Comparison of ENCODE assay signal across 19 mouse cellular contexts in genomic region chr9:58409247-58409646, GRCm38 (mm10). TPM values are rescaled to one million over a fixed set of nuclear protein-coding genes. Genes with fewer than 3 reads are reported as not detected.
A peak's percentile ranks its signal among the peaks of the same experiment; 100 is the strongest.
DNase-seq lines count a peak whose midpoint lies in the region.
"Had no signal": no experiment of that assay in that cellular context is flagged by ENCODE, and none has a peak within 500 bp of the region (broad histone marks: within the 10 kb centered on the region; RNA-seq: fewer than 3 reads in every experiment).

No protein-coding gene starts in this region.

- H3K4me3 ChIP-seq in heart, embryonic 10.5 days: no peak overlapping the region
- H3K4me3 ChIP-seq: erythroblast, embryonic 14.5 days; heart, embryonic 13.5 days; hindbrain, embryonic 15.5 days; limb, embryonic 13.5 days; midbrain, embryonic 15.5 days had no signal

- no peak overlapping the region for H3K27ac ChIP-seq in heart, embryonic 10.5 days
- H3K27ac ChIP-seq: heart, embryonic 13.5 days; hindbrain, embryonic 15.5 days; limb, embryonic 13.5 days; midbrain, embryonic 15.5 days had no signal

- H3K4me1 ChIP-seq in heart, embryonic 10.5 days: peaks cover 18% of the 10 kb centered on the region
- H3K4me1 ChIP-seq: limb, embryonic 13.5 days; midbrain, embryonic 15.5 days had no signal

- H3K27me3 ChIP-seq in heart, embryonic 10.5 days (ENCODE audit: insufficient read depth, poor library complexity, severe bottlenecking): peaks cover 7% of the 10 kb centered on the region; the same call in 1 of the 2 replicates
- H3K27me3 ChIP-seq: hindbrain, embryonic 15.5 days; limb, embryonic 13.5 days; midbrain, embryonic 15.5 days had no signal

- peak; percentile 32 to 34 for DNase-seq in cerebellum, adult 18-20 months
- DNase-seq in cerebellum, adult 8-10 months: no peak
- DNase-seq in heart, adult 8-10 months (ENCODE audit: low spot score): peak; percentile 50
- DNase-seq in heart, embryonic 10.5 days (ENCODE audit: low spot score): no peak
- peak; percentile 24 for DNase-seq in Muller cell, postnatal 12 days (ENCODE audit: inconsistent ontology term)
- peak; percentile 52 for DNase-seq in layer of hippocampus, adult 9-11 months
- DNase-seq in embryo, embryonic 9.5 days (ENCODE audit: extremely low spot score): no peak
- DNase-seq in spleen, adult 12 weeks (ENCODE audit: low spot score): no peak
- DNase-seq: adrenal gland, adult 8-10 months; forebrain, postnatal 0 days; kidney, adult 8-10 months; lung, adult 18-20 months had no signal

- 62% methylated on average over 2 of the region's 2 CpGs for WGBS in heart, embryonic 10.5 days

- no peaks in the 10 kb centered on the region for H3K9me3 ChIP-seq in heart, embryonic 10.5 days
- H3K9me3 ChIP-seq: heart, embryonic 13.5 days; hindbrain, embryonic 15.5 days; limb, embryonic 13.5 days; midbrain, embryonic 15.5 days had no signal

- H3K36me3 ChIP-seq in heart, embryonic 10.5 days: no peaks in the 10 kb centered on the region
- H3K36me3 ChIP-seq: heart, embryonic 13.5 days; hindbrain, embryonic 15.5 days; limb, embryonic 13.5 days; midbrain, embryonic 15.5 days had no signal

RNA-seq across cellular contexts. Expression of gene Tbc1d21, which starts 39.0 kb away (rescaled TPM):
- total RNA-seq in heart, adult 8-10 months (2022): not detected
- polyA plus RNA-seq in heart, embryonic 10.5 days (2016; fragmentation: Nextera tagmentation; extraction: Ambion mirVana): not detected in 2 replicates
- total RNA-seq: adrenal gland, adult 8-10 months; forebrain, postnatal 0 days had no signal
- polyA plus RNA-seq: erythroblast, embryonic 14.5 days; forebrain, postnatal 0 days; heart, embryonic 13.5 days; hindbrain, embryonic 15.5 days; large intestine, adult 2 months; limb, embryonic 13.5 days; midbrain, embryonic 15.5 days; neural tube, embryonic 11.5 days had no signal

Comparison
In these comparisons a context has a peak if more than half of its experiments do, and no peak if none do; other contexts are left out.
1. DNase-seq: peak in cerebellum, adult 18-20 months (2 of 2), heart, adult 8-10 months (single experiment), Muller cell, postnatal 12 days (single experiment) and layer of hippocampus, adult 9-11 months (single experiment); none in cerebellum, adult 8-10 months (single experiment), heart, embryonic 10.5 days (single experiment), embryo, embryonic 9.5 days (single experiment) and spleen, adult 12 weeks (single experiment).